Mouse (Mus musculus) embryonic fibroblast, embryonic 13.5 days (primary cell): ENCODE results near the gene Gfra1. TPM values are rescaled to one million over a fixed set of nuclear protein-coding genes. Genes with fewer than 3 reads are reported as not detected.

Experiments
- H3K27ac ChIP-seq: 2 replicates; pipeline ENCODE4 v1.5.1; 2012; ENCODE audit warnings: low read length, control low read depth, inconsistent platforms; ENCODE audit not compliant: insufficient read depth
- H3K4me1 ChIP-seq: 2 replicates; pipeline ENCODE4 v1.6.1; 2011; ENCODE audit warnings: low read length; ENCODE audit not compliant: control insufficient read depth, insufficient read depth
- H3K4me3 ChIP-seq: 2 replicates; pipeline ENCODE4 v1.5.1; 2011; ENCODE audit warnings: mild to moderate bottlenecking, control low read depth, low read length; ENCODE audit not compliant: insufficient read depth
- CTCF ChIP-seq: IDR thresholded peaks from 2 replicates; pipeline ENCODE4 v1.5.1; 2011; ENCODE audit warnings: mild to moderate bottlenecking, control low read depth, low read length, moderate library complexity, borderline replicate concordance; ENCODE audit not compliant: insufficient read depth
- POLR2A ChIP-seq: IDR thresholded peaks from 2 replicates; pipeline ENCODE4 v1.6.1; 2011; ENCODE audit warnings: low read depth, mild to moderate bottlenecking, control low read depth, low read length, moderate library complexity
- polyA plus RNA-seq: library from polyadenylated mRNA; stranded (reverse); fragments of >200 nt; gene quantifications from 2 replicates; pipeline ENCODE4 v1.2.4, GENCODE M21; 2011; ENCODE audit warnings: low read depth; ENCODE audit not compliant: missing spikeins, insufficient read length

The Gfra1 gene
- polyA plus RNA-seq, 1 experiment, result 26.6 TPM

- no peak overlapping the region for H3K27ac ChIP-seq
- no peak overlapping the region for H3K4me3 ChIP-seq
- TF ChIP-seq POLR2A, result no peak
- no peak for TF ChIP-seq CTCF
- no peaks in the 10 kb centered on the region for H3K4me1 ChIP-seq
Observed at GRCm38 (mm10) chr19:58377969-58378368, 77.7 kb downstream of the Gfra1 start.

GRCm38 (mm10) chr19:58376675-58377102 is 79.0 kb downstream of the Gfra1 start:
- Histone ChIP-seq H3K27ac (no peak overlapping the region), H3K4me1 (no peaks in the 10 kb centered on the region), H3K4me3 (no peak overlapping the region)
- TF ChIP-seq POLR2A, result no peak
- TF ChIP-seq CTCF, result no peak

- H3K4me1 ChIP-seq, result no peaks in the 10 kb centered on the region
- H3K4me3 ChIP-seq, result no peak overlapping the region
- no peak for TF ChIP-seq POLR2A
- TF ChIP-seq CTCF, result no peak
- H3K27ac ChIP-seq, result no peak overlapping the region
Observed at GRCm38 (mm10) chr19:58374648-58375047, 81.1 kb downstream of the Gfra1 start.

GRCm38 (mm10) chr19:58374155-58374554 is 81.6 kb downstream of the Gfra1 start:
- no peak overlapping the region for H3K27ac ChIP-seq
- no peak overlapping the region for H3K4me3 ChIP-seq
- TF ChIP-seq CTCF, result no peak
- TF ChIP-seq POLR2A, result no peak
- H3K4me1 ChIP-seq, result no peaks in the 10 kb centered on the region

- Histone ChIP-seq H3K4me3 (no peak overlapping the region), H3K4me1 (no peaks in the 10 kb centered on the region), H3K27ac (no peak overlapping the region)
- no peak for TF ChIP-seq CTCF
- TF ChIP-seq POLR2A, result no peak
Observed at GRCm38 (mm10) chr19:58368513-58368912, 87.2 kb downstream of the Gfra1 start.

- no peaks in the 10 kb centered on the region for H3K4me1 ChIP-seq
- H3K4me3 ChIP-seq, result no peak overlapping the region
- TF ChIP-seq POLR2A, result no peak
- no peak for TF ChIP-seq CTCF
- H3K27ac ChIP-seq, result no peak overlapping the region
Observed at GRCm38 (mm10) chr19:58364688-58365087, 91.0 kb downstream of the Gfra1 start.

GRCm38 (mm10) chr19:58360982-58361381 is 94.7 kb downstream of the Gfra1 start:
- Histone ChIP-seq H3K4me1 (no peaks in the 10 kb centered on the region), H3K27ac (no peak overlapping the region), H3K4me3 (no peak overlapping the region)
- TF ChIP-seq CTCF (no peak), POLR2A (no peak)

GRCm38 (mm10) chr19:58358063-58358462 is 97.6 kb downstream of the Gfra1 start:
- no peaks in the 10 kb centered on the region for H3K4me1 ChIP-seq
- TF ChIP-seq CTCF (no peak), POLR2A (no peak)

GRCm38 (mm10) chr19:58353953-58354352 is 101.8 kb downstream of the Gfra1 start:
- H3K4me3 ChIP-seq, result no peak overlapping the region
- no peak for TF ChIP-seq CTCF
- TF ChIP-seq POLR2A, result no peak
- no peak overlapping the region for H3K27ac ChIP-seq
- H3K4me1 ChIP-seq, result no peaks in the 10 kb centered on the region

More at GRCm38 (mm10) chr19:58358063-58358462, 97.6 kb downstream of the Gfra1 start:
- H3K4me3 ChIP-seq, result no peak overlapping the region
- no peak overlapping the region for H3K27ac ChIP-seq

GRCm38 (mm10) chr19:58353260-58353870 is 102.3 kb downstream of the Gfra1 start:
- H3K27ac ChIP-seq, result no peak overlapping the region
- TF ChIP-seq POLR2A (no peak), CTCF (no peak)
- no peak overlapping the region for H3K4me3 ChIP-seq
- no peaks in the 10 kb centered on the region for H3K4me1 ChIP-seq
